Mouse (Mus musculus) left cerebral cortex, postnatal 10 days (tissue): ENCODE data around the gene Fhl1. TPM values are rescaled to one million over a fixed set of nuclear protein-coding genes. Genes with fewer than 3 reads are reported as not detected.

Source experiments
- DNase-seq, 2 experiments: peaks; one replicate each; pipeline ENCODE4 v3.0.0; 2021 to 2022; ENCODE audit warnings: low spot score in 2 of 2, mixed read lengths in 1 of 2; ENCODE audit errors: extremely low spot score in 1 of 2
- intact Hi-C: fragments of 180-260 bp; cut with DNase I; formaldehyde crosslinking; loops from one replicate; pipeline ENCODE4 v1.15.1; 2025
- total RNA-seq, 2 experiments: library from RNA; stranded (reverse); gene quantifications; 2 replicates each; pipeline ENCODE4 v1.2.3; 2021

Fhl1 gene
- total RNA-seq, result 100 to 1,000 TPM; 175 to 185 TPM

DNA sequence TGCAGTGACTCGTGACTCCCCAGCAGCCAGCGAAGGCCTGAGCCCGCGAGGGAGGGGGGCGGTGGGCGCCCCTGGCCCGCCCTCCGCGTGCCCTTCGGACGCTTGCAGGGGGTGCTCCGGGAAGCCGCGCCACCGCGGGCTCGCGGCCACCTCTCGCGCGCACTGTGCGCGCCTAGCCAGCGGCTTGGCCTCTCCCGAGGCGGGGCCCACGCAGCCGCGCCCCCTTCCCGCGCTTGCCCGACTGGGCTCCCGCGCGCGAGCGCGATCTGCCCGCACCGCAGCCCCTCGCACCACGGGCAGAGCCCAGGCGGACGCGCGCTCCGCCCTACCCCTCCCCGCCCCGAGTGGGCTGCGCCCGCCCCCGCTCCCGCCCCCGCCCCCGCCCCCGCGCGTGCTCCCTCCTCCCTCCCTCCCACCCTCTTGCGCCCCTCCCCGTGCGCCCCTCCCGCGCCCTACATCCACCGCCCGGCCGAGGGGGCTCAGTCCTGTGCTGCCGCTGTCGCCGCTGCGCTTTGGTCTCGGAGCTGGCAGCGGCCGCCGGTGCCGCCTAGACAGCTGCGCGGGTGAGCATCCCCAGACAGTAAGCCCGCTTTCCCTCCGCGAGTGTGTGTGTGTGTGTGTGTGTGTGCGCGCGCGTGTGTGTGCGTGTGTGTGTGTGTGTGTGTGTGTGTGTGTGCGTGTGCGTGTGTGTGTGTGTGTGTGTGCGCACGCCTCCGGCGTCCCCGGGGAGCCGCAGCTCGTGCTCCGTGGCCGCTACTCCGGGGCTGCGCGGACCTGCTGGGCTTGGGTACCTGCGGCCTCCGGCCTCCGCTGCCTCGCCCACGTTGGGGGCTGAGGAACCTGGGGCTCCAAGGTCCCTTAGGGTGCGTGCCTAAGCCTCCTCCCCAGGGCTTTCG, at the start of gene Fhl1:
Gene Fhl1 (plus strand): TSS at position 482 of the 896 bp plus-strand sequence.
- DNase-seq, result peak in 1 of 2 experiments; percentile 76
- intact Hi-C loops, result no loop called here

DNA sequence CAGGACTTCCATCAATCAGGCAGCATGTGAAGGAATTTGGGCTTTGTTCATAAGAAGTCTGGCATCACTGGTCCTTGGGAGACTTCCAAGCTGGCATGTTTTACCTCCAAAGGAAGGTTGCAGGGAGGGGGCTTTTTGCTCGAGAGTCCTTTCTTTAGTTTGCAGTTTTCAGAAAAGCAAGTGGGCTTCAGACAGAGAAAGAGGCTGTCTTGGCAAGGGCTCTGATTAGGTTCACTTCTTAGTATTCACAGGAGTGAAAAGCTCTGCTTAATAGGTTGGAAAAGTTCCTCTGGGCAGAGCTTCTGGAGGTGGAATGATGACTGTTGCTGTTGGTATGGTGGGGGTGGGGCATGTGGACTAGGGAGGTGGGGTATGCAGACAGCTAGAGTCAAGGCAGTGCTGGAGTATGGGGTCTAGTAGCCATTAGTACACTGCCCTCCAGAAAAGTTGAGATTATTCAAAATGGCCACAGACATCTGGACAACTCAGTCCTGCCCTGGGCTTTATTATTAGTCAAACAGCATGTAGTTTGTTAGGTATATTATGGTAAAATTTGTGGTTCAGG, 49.3 kb upstream of the Fhl1 start:
- intact Hi-C loops, result no loop called here
- no peak for DNase-seq

DNA sequence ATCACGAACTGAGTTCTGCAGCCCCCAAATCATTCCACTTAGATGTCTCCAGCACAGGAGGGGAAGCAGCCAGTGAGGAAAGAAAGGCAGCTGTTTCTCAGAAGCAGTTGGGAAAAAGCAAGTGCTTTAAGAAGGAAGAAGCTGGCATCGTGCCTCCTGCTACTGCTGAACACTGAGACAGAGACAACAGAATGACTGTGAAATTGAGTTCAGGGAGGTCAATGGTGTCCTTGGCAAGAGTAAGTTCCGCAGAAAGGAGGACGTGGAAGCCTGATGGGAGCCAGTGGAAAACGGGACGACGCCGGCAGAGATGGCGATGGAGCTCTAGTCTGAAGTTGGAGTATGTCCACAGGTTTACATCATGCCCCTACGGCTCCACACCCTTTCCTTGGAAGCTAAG, 48.1 kb upstream of the Fhl1 start:
- intact Hi-C loops, result no loop called here
- peak in 1 of 2 experiments; percentile 7 for DNase-seq

DNA sequence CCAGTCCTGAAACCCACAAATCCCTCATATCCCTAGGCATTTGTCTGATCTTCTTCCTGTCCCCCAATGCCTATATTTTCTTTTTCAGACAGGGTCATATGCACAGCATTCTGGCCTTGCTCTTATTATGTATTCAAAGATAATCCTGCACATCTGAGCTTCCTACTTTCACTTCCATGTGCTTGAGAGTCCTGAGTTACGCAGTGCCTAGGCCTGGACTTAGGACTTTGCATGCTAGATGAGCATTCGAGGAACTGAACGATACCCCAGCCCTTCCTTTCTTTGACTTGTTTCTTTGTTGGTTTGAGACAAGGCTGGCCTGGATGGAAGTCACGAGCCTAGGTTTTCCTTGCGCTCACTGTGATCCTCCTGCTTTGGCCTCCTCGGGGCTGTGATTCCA, 39.0 kb upstream of the Fhl1 start:
- no peak for DNase-seq
- intact Hi-C loops, result no loop called here

DNA sequence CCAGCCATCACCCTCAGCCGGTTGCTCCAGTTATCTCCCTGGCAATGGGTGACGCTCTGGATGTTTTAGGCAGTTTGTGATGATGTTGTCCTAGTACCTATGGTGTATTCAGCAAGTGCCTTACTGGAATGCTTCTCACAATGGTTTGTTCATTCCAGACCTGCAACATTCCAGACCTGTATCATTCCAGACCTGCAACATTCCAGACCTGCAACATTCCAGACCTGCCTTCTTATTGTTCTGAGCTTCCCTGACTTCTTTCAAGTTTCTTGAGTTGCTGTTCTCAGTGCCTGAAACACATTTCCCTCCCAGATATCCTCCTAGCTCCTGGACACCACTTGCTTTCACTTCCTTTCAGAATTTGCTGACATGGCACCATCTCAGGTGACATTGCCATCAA, 37.0 kb upstream of the Fhl1 start:
- DNase-seq, result no peak
- intact Hi-C loops, result no loop called here

DNA sequence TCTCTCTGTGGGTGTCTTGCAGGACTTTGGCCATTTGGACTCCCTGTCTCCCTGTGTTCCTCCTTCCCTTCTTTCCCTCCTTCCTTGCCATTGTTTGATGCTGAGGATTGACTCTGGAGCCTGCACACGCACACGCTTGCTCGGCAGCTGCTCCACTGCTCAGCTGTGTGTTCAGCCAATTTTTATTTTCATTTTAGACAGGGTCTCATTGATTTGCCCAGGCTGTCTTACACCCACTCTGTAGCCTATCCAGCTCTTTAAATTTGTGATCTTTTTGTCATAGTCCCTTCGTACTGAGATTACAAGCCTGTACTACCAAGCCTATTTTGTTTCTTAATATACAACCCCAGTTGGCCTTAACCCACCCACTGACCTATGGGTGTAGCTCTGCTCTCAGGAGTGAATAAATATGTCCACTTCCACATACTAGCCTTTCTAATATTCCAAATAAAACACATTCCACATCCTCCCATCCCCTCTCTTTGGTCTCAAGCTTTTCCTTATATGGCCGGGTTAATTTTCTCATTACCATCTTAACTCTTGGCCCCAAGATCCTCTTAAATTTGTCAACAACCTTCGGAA, 34.3 kb upstream of the Fhl1 start:
- DNase-seq, result no peak
- intact Hi-C loops, result no loop called here

DNA sequence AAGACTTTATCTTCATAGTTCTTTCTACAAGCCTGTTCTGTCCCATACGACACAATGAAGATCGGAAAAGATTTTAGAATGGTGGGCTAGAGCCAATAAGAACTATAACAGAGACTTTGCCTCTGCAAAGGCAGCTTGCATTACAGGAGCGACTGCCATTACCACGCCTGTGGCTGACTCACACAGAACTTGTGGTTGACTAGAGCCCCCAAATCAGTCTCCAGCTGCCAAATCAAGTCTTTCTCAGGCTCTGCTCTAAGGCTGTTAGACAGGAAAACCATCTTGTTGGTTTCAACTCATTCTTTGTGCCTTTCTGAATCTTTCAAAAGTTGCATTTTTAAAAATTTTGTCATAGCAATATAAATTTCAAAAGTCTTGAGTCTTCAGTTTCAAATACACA, 33.7 kb upstream of the Fhl1 start:
- no peak for DNase-seq
- intact Hi-C loops, result no loop called here

DNA sequence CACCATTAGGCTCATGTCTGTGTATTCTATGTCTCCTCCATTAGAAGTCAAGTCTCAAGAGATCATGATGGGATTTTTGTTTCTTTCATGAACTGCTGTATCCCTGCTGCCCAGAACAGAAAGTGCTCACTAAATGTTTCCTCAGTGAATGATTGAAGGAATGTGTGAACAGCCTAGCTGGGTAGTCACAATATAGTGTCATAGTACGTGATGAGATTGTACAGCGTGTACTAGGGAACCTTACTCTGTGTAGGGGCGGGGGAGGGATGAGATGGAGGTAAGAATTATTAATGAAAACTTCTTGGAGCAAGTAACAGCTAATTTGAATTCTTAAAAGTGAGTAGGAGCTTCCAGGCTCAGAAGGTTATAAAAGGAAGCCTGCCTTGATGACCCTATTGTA, 30.3 kb upstream of the Fhl1 start:
- intact Hi-C loops, result no loop called here
- DNase-seq, result no peak

DNA sequence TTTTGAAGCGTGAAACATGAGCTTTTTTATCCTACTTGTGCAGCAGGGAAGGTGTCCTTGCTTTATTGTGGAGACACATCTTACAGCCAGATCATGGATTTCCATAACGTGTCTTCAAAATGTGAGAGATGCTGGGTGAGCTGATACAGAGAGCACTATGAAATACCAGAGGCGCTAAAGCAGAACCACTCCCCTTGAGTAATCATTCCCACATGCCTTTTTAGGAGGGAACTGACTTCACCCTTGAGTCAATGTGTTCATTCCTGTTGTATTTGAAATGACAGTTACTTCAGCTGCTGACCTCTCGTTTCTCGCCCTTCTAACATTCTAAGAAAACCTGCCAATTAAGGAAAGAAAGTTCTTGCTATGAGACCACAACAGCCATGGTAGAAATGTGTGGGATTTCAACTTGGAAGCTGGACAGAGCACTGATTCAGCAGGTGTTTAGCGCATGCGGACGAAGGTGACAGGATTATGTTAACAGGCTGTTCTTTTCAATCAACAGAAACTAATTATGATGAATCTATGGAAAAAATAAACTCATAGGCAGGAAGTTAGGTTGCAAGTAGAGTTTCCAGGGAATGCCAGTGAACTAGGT, 27.5 kb upstream of the Fhl1 start:
- intact Hi-C loops, result no loop called here
- DNase-seq, result no peak

DNA sequence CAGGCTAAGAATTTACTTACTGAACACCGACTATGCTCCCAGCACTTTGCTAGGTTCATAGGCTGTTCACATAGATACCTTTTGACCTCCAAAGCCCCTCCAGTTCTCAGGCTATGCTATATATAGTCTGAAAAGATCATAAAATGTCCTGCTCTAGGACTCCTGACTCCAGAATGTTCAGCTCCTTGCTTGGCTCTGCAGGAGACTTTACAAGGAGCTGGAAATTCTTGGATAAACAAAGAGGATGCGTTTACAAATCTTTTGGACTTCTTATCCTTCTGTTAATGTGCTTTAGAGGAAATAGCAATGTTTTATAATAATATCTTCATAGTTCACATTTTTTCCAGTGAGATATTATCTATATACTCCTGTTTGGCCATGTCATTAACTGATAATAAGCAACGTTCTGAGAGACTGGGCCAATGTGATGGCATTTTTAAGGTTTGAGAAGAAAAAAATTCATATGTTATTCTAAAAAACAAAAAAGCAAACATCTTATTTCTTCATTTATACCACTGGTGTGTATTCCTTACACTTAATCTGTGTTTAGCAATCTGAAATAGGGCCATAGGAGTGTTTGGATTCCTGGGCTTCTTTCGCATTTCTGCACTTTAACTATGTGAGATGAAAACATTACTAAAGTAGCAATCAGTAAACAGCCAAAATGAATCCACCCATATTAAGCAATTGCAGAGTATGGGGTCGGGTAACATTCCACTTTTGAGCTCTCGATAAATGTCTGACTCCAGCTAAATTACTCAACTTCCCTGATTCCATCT, 22.8 kb upstream of the Fhl1 start:
- intact Hi-C loops, result no loop called here
- no peak for DNase-seq

DNA sequence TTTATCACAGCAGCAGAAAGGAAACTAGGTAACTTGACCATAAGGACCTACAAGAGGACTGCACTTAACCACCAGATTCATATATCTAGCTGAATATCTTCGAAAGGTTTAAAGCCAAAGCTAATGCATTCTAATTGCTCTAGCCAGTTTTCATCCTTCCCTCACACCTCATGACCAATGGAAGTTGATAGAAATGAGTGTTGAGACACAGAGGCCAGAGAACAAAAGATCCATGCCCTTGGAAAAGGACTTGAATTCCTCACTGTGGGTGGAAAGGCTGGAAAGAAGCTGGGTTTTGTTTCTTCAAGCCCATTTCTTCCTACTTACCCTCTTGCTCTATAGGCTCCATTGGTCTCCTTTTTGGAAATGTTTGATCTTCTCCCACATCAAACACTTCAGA, 21.1 kb upstream of the Fhl1 start:
- no peak for DNase-seq
- intact Hi-C loops, result no loop called here

DNA sequence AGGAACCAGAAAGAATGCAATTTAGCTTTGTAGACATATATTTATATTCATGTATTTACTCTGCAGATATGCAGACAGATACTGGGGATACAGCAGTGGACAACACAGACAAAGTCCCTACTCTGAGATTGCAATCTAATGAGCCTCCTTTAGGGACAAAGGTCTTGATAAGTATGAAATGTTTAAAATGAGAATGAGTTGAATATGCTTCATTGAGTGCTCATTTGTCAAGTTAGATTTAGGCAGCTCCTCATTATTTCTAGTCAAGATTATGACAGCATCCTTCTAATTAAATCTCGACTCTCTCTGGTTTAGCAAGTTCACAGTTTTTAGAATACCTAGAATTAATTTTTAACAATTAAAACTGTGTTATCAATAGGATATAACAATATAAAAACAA, 18.9 kb upstream of the Fhl1 start:
- no peak for DNase-seq
- intact Hi-C loops, result no loop called here

DNA sequence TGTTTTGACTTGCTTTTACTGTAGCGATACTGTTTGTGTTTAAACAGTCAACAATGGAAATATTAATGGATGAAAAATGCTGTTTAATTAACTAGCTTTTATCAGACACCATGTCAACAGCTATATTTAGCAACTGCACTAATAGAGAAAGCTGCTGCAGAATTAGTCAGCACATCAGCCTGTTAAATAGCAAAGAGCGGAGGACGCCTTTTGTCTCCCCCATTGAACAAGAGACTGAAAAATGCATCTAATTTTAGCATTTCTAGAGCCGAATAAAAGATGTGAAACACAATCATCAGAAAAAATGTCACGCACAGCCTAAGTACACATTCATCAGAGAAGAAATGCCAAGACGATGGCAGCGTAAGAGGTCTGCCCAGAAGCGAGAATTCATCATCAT, 9.0 kb upstream of the Fhl1 start:
- intact Hi-C loops, result no loop called here
- DNase-seq, result no peak

DNA sequence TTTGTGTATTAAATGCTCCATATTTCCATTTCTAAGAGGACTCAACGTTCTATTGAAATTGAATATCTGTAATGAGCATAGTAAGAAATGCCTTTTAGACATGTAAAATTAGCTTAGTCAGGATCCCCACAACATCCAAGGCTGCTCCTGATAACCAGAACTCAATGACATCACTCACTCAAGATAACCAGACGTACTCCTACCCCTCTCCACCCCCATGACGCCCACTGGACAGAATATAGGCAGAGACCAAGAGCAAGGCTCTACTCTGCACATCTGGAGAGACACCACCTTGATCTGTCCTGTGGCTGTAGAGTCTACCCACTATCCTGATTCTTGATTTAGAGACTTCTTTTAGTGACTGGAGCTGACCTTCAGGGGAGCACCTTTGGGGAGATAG, 3.1 kb upstream of the Fhl1 start:
- DNase-seq, result no peak

DNA sequence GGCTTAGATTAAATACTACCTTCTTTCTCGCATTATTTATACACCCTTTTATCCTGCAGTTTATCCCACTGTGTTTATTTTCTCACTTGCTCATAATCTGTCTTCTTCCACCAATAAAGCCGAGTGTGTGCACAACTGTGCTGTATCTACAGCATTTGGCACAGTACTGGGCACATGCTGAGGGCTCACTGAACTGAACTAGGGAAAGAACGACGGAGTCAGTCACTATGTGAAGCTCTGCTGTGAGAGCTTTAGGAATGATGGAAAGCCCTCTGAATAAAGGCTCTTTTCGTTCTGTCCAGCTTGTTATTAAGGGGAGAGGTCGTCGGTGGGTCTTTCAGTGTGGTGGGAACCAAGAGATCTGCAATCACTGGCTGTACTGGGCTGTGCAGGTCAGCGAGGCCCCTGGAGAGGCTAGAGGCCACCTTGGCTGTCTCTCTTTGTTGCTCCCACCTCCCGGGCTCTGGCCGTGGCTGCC, 720 bp upstream of the Fhl1 start:
- intact Hi-C loops, result no loop called here
- DNase-seq, result peak in 1 of 2 experiments; percentile 21

More for the DNA sequence above, 3.1 kb upstream of the Fhl1 start:
- intact Hi-C loops, result no loop called here

DNA sequence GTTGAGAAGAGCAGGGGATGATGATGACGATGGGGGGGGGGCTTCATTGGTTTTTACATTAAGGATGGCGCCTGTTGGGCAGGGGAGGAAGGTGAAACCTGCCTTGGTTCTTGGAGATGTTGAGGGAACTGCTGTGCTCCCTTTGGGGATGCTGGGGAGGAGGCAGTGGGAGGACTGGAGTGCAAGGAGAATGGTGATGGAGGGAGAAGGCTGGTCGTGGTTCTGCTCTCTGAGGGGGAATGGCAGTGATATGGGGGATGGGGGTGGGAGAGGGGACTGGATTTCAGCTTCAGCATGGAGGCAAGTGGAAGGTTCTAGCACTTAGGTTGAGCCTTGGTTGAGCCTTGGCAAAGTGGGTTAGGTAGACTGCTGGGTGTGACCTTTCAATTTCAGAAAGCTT, 814 bp downstream of the Fhl1 start:
- intact Hi-C loops, result no loop called here
- DNase-seq, result no peak

DNA sequence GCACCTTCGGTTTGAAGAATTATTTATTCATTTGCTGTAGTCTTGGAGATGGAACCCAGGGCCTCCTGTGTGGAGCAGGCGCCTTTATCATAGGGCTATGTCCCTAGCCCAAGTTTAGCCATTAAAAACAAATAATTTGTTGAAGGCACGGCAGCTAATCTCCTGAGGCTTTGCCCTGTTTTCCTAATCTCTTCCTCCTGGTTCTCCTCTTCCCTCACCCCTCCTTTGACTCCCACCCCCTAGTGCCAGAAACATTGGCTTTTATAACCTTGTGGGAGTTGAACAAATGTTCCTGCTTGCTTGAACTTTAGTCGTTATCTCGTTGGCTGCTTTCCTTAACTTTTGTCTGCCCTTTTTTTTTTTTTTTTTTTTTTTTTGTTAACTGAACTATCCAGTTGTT, 2.8 kb downstream of the Fhl1 start:
- intact Hi-C loops, result no loop called here
- DNase-seq, result no peak

DNA sequence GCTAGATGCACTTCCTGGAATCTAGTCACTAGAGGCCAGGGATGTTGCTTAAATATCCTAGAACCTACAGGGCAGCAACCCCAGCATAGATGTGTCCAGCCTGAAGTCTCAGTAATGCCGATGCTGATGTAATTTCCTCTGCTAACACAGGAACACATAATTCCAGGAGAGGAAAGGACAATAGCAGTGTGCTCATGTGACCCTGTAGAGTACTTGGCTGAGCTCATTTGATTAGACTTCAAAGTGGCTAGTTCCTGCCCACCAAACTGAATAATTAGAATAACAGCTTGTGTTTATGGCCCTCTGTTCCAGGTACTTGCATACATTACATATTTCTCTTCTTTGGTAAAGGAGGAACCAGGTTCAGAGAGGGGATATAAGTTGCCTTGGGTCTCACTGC, 4.6 kb downstream of the Fhl1 start:
- intact Hi-C loops, result no loop called here
- no peak for DNase-seq
